Mouse (Mus musculus): ENCODE measurements around the gene Abhd16a. TPM values are rescaled to one million over a fixed set of nuclear protein-coding genes. Genes with fewer than 3 reads are reported as not detected.
A peak's percentile ranks its signal among the peaks of the same experiment; 100 is the strongest.
"Not testable (repeated sequence)": the region's sequence is repeated elsewhere in the genome, so short reads cannot be mapped to it uniquely, and the experiment has no call there.

Gene Abhd16a
- total RNA-seq, 2 experiments from 2014 or later: 21.1 to 22.7 TPM

GRCm38 (mm10) chr17:35111774-35112173 lies 22.7 kb downstream of the Abhd16a start:
- ATAC-seq (replicated peaks; ENCODE audit: poor library complexity): no peak

- peak; percentile 73 for ATAC-seq (replicated peaks; ENCODE audit: poor library complexity)
Measured at GRCm38 (mm10) chr17:35115046-35116019, 26.3 kb downstream of the Abhd16a start, which contains the start of gene Ly6g5b. Ly6g5b (minus strand) TSS chr17:35115428.

- ATAC-seq (replicated peaks; ENCODE audit: poor library complexity): no peak
Measured at GRCm38 (mm10) chr17:35120745-35121142, 31.7 kb downstream of the Abhd16a start.

- ATAC-seq (replicated peaks; ENCODE audit: poor library complexity): peak; percentile 89
Measured at GRCm38 (mm10) chr17:35121143-35121799, 32.2 kb downstream of the Abhd16a start, which contains the start of gene Gpank1. Gpank1 (plus strand) TSS chr17:35121455.

GRCm38 (mm10) chr17:35121871-35122303 lies 32.8 kb downstream of the Abhd16a start, which contains the start of gene Csnk2b:
Csnk2b (minus strand) TSS chr17:35122053.
- ATAC-seq (replicated peaks; ENCODE audit: poor library complexity): peak; percentile 13

- not testable (repeated sequence) for ATAC-seq (replicated peaks; ENCODE audit: poor library complexity)
Measured at GRCm38 (mm10) chr17:35123287-35123686, 34.2 kb downstream of the Abhd16a start.

GRCm38 (mm10) chr17:35124261-35124896 lies 35.3 kb downstream of the Abhd16a start:
- not testable (repeated sequence) for ATAC-seq (replicated peaks; ENCODE audit: poor library complexity)

- ATAC-seq (replicated peaks; ENCODE audit: poor library complexity): no peak
Measured at GRCm38 (mm10) chr17:35125081-35125480, 36.0 kb downstream of the Abhd16a start.

GRCm38 (mm10) chr17:35125578-35125977 lies 36.5 kb downstream of the Abhd16a start:
- ATAC-seq (replicated peaks; ENCODE audit: poor library complexity): no peak

- peak; percentile 65 for ATAC-seq (replicated peaks; ENCODE audit: poor library complexity)
Measured at GRCm38 (mm10) chr17:35126206-35126611, 37.1 kb downstream of the Abhd16a start, which contains the start of gene D17H6S53E. D17H6S53E (plus strand) TSS chr17:35126373.

GRCm38 (mm10) chr17:35127017-35127416 lies 38.0 kb downstream of the Abhd16a start:
- ATAC-seq (replicated peaks; ENCODE audit: poor library complexity): no peak; the same call in 1 of the 2 replicates

GRCm38 (mm10) chr17:35128996-35129395 lies 39.9 kb downstream of the Abhd16a start:
- no peak for ATAC-seq (replicated peaks; ENCODE audit: poor library complexity)

- ATAC-seq (replicated peaks; ENCODE audit: poor library complexity): no peak
Measured at GRCm38 (mm10) chr17:35131038-35131437, 42.0 kb downstream of the Abhd16a start.

- ATAC-seq (replicated peaks; ENCODE audit: poor library complexity): no peak
Measured at GRCm38 (mm10) chr17:35131500-35132173, 42.6 kb downstream of the Abhd16a start, which contains the start of gene Apom. Apom (minus strand) TSS chr17:35132050.

- no peak for ATAC-seq (replicated peaks; ENCODE audit: poor library complexity)
Measured at GRCm38 (mm10) chr17:35132174-35132560, 43.1 kb downstream of the Abhd16a start.

- ATAC-seq (replicated peaks; ENCODE audit: poor library complexity): no peak
Measured at GRCm38 (mm10) chr17:35133517-35133916, 44.5 kb downstream of the Abhd16a start.

GRCm38 (mm10) chr17:35134801-35135590 lies 45.9 kb downstream of the Abhd16a start, which contains the start of gene Bag6:
Bag6 (plus strand) TSS chr17:35135178.
- peak; percentile 85 for ATAC-seq (replicated peaks; ENCODE audit: poor library complexity)

- ATAC-seq (replicated peaks; ENCODE audit: poor library complexity): peak; percentile 64
Measured at GRCm38 (mm10) chr17:35135591-35136320, 46.7 kb downstream of the Abhd16a start.

GRCm38 (mm10) chr17:35139269-35139668 lies 50.2 kb downstream of the Abhd16a start:
- no peak for ATAC-seq (replicated peaks; ENCODE audit: poor library complexity)

Data from megakaryocyte progenitor cell, adult 5-6 weeks (primary cell).